Mouse (Mus musculus) lung, embryonic 16.5 days (tissue): Measurements from ENCODE around the gene Crip3. TPM values are rescaled to one million over a fixed set of nuclear protein-coding genes. Genes with fewer than 3 reads are reported as not detected.
A peak's percentile ranks its signal among the peaks of the same experiment; 100 is the strongest.

Source experiments
- ATAC-seq: fragments of 200-750 bp; cut with Nextera tagmentation; 2 replicates; pipeline ENCODE4 v1.8.0; 2017; ENCODE audit warnings: low read depth, mild to moderate bottlenecking, moderate library complexity
- H3K27ac ChIP-seq: fragments of 300-500 bp; sonication (generic); 2 replicates; pipeline ENCODE4 v1.5.1; 2014; ENCODE audit warnings: mild to moderate bottlenecking, control low read depth, low read length
- H3K27me3 ChIP-seq: fragments of 300-500 bp; sonication (generic); 2 replicates; pipeline ENCODE4 v1.6.1; 2014; ENCODE audit warnings: low read depth, low read length, mixed read lengths; ENCODE audit not compliant: control insufficient read depth, insufficient read depth
- H3K36me3 ChIP-seq: fragments of 300-500 bp; sonication (generic); 2 replicates; pipeline ENCODE4 v1.6.1; 2014; ENCODE audit warnings: low read length; ENCODE audit not compliant: control insufficient read depth, insufficient read depth
- H3K4me1 ChIP-seq: fragments of 300-500 bp; sonication (generic); replicated peaks from 2 replicates; pipeline ENCODE4 v1.6.1; 2014; ENCODE audit warnings: low read length, mixed read lengths; ENCODE audit not compliant: control insufficient read depth, insufficient read depth
- H3K4me2 ChIP-seq: fragments of 300-500 bp; sonication (generic); 2 replicates; pipeline ENCODE4 v1.6.1; 2014; ENCODE audit warnings: low read depth, low read length, control low read depth
- H3K4me3 ChIP-seq: fragments of 300-500 bp; sonication (generic); 2 replicates; pipeline ENCODE4 v1.5.1; 2014; ENCODE audit warnings: mild to moderate bottlenecking, low read length, control low read depth
- H3K9ac ChIP-seq: fragments of 300-500 bp; sonication (generic); 2 replicates; pipeline ENCODE4 v1.6.1; 2014; ENCODE audit warnings: low read length, control low read depth
- H3K9me3 ChIP-seq: fragments of 300-500 bp; sonication (generic); 2 replicates; pipeline ENCODE4 v1.6.1; 2016; ENCODE audit warnings: low read length; ENCODE audit not compliant: control insufficient read depth
- WGBS: fragments of 180-500 bp; shearing (Covaris S2); extraction: QIAGEN DNeasy Blood & Tissue Kit; methylation state at CpG from one replicate; pipeline ENCODE4 v1.1.7; 2014; 5-methylcytosine and 5-hydroxymethylcytosine counted together
- polyA plus RNA-seq: library from polyadenylated mRNA; unstranded; fragments of >200 nt; fragmentation: Nextera tagmentation; extraction: Ambion mirVana; gene quantifications from 2 replicates; pipeline ENCODE4 v1.2.1, GENCODE M21; 2015

The Crip3 gene
- polyA plus RNA-seq, 1 experiment from 2014 or later: 3.3 TPM

DNA sequence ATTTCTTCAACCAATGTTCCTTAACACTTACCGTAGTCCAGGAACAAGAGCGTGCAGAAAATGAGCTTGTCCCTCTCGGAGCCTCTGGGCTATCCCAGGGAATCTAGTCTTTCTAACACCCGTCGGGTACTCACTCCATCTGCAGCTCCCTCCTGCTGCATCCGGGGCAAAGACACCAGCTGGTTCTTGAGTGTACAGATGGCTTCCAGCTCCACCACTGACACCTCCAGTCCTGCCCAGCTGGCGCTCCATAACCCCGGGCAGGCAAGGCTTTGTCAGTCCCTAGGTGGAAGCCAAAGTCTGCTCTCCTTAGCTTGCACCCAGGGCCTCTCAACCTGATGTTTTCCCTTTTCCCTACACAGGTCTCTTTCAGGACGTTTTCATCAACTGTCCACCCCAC, 39.1 kb downstream of the Crip3 start:
- no peaks in the 10 kb centered on the region for H3K4me1 ChIP-seq
- no peak overlapping the region for H3K4me2 ChIP-seq
- H3K27me3 ChIP-seq: peaks cover 2% of the 10 kb centered on the region; the same call in 1 of the 2 replicates
- no peak overlapping the region for H3K27ac ChIP-seq
- WGBS: 50% methylated on average over 9 of the region's 9 CpGs
- no peaks in the 10 kb centered on the region for H3K9me3 ChIP-seq
- H3K36me3 ChIP-seq: no peaks in the 10 kb centered on the region
- peak overlapping the region; percentile 11; the same call in 1 of the 2 replicates for H3K9ac ChIP-seq
- H3K4me3 ChIP-seq: no peak overlapping the region
- no peak for ATAC-seq

DNA sequence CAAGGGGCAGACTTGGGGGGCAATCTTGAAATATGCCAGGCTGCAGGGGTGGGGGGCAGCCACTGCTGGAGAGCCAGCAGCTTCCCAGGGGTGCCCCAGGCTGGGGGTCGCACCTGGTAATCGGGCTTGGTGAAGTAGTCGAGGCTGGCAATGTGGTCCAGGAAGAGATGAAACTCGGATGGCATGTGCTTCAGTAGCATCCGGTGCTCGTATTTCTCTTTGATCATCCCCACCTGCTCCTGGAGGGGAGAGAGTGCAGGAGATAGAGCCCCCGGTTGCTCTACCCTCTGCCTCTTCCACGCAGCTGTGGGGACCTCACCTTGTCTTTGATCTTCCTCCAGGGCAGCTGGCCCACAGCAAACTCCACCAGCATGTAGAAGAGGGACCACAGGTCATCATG, 47.9 kb downstream of the Crip3 start:
- no peak overlapping the region for H3K27ac ChIP-seq
- peaks cover 10% of the 10 kb centered on the region for H3K27me3 ChIP-seq
- no peak overlapping the region for H3K4me2 ChIP-seq
- H3K4me3 ChIP-seq: no peak overlapping the region
- no peaks in the 10 kb centered on the region for H3K4me1 ChIP-seq
- WGBS: 56% methylated on average over 8 of the region's 8 CpGs
- ATAC-seq: no peak
- no peaks in the 10 kb centered on the region for H3K9me3 ChIP-seq
- no peak overlapping the region for H3K9ac ChIP-seq
- no peaks in the 10 kb centered on the region for H3K36me3 ChIP-seq

DNA sequence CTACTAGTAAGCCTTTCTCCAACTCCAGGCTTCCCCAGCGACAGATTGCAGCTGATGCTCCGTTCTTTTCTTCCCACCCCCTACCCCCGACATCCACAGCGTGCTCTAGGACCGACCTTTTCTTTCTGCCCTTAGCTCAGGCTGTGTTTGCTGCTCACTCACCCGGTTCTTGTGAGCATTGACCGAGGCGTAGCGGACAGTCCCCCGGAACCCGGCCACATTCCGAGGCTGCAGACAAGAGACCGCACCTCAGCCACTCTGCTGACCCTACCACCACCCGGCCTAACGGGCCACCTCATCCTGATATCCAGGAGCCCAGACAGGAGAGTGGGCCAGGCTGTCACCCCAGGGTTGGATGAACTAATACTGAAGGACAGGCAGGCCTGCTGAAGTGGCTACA, 48.6 kb downstream of the Crip3 start:
- H3K4me1 ChIP-seq: no peaks in the 10 kb centered on the region
- no peak overlapping the region for H3K4me3 ChIP-seq
- peaks cover 10% of the 10 kb centered on the region for H3K27me3 ChIP-seq
- no peak overlapping the region for H3K9ac ChIP-seq
- no peak for ATAC-seq
- no peaks in the 10 kb centered on the region for H3K36me3 ChIP-seq
- WGBS: 75% methylated on average over 15 of the region's 15 CpGs
- no peak overlapping the region for H3K4me2 ChIP-seq
- no peak overlapping the region for H3K27ac ChIP-seq
- H3K9me3 ChIP-seq: no peaks in the 10 kb centered on the region

Other genes with a start within 250 kb of the Crip3 start
- gene Polh, start 226.3 kb upstream of the Crip3 start, polyA plus RNA-seq: 24.1 and 26.0 TPM in 2 replicates
- gene Xpo5, start 226.1 kb upstream of the Crip3 start, polyA plus RNA-seq: 31.2 and 33.8 TPM in 2 replicates
- gene Polr1c, start 180.9 kb upstream of the Crip3 start, polyA plus RNA-seq: 90.6 and 91.2 TPM in 2 replicates
- gene Yipf3, start 180.8 kb upstream of the Crip3 start, polyA plus RNA-seq: 114 and 120 TPM in 2 replicates
- gene Lrrc73, start 175.4 kb upstream of the Crip3 start, polyA plus RNA-seq: 0.69 and 0.93 TPM in 2 replicates
- 39.1 and 40.8 TPM in 2 replicates for gene Tjap1, start 145.9 kb upstream of the Crip3 start, polyA plus RNA-seq
- 3.1 and 4.0 TPM in 2 replicates for gene Dlk2, start 131.5 kb upstream of the Crip3 start, polyA plus RNA-seq
- 5.3 and 5.5 TPM in 2 replicates for gene Abcc10, start 100.6 kb upstream of the Crip3 start, polyA plus RNA-seq
- 6.0 and 7.0 TPM in 2 replicates for gene Zfp318, start 45.2 kb upstream of the Crip3 start, polyA plus RNA-seq
- gene Slc22a7, start 9.5 kb downstream of the Crip3 start, polyA plus RNA-seq: 0.28 TPM in 1 of 2 replicates, not detected in the other
- gene Ttbk1, start 58.7 kb downstream of the Crip3 start, polyA plus RNA-seq: 0.03 and 0.05 TPM in 2 replicates
- 33.4 and 37.2 TPM in 2 replicates for gene Dnph1, start 67.8 kb downstream of the Crip3 start, polyA plus RNA-seq
- 4.0 and 4.1 TPM in 2 replicates for gene Cul9, start 117.5 kb downstream of the Crip3 start, polyA plus RNA-seq
- 6.1 and 6.5 TPM in 2 replicates for gene Srf, start 127.2 kb downstream of the Crip3 start, polyA plus RNA-seq
- 141 and 143 TPM in 2 replicates for gene Ptk7, start 200.6 kb downstream of the Crip3 start, polyA plus RNA-seq
- gene Klc4, start 217.1 kb downstream of the Crip3 start, polyA plus RNA-seq: 27.6 and 30.8 TPM in 2 replicates
- 93.0 and 97.4 TPM in 2 replicates for gene Mrpl2, start 217.3 kb downstream of the Crip3 start, polyA plus RNA-seq
- 49.1 and 50.8 TPM in 2 replicates for gene Cul7, start 221.4 kb downstream of the Crip3 start, polyA plus RNA-seq
- gene Rrp36, start 245.4 kb downstream of the Crip3 start, polyA plus RNA-seq: 51.4 and 51.6 TPM in 2 replicates
- 129 and 137 TPM in 2 replicates for gene Mea1, start 249.9 kb downstream of the Crip3 start, polyA plus RNA-seq